Mouse (Mus musculus) right cerebral cortex, postnatal 14 days (tissue): ENCODE measurements around the gene Ctnnd2.

Source experiments
- DNase-seq: peaks from one replicate; pipeline ENCODE4 v3.0.0; 2022

Ctnnd2 gene

GRCm38 (mm10) chr15:30268822-30269221 lies 96.4 kb downstream of the Ctnnd2 start:
- DNase-seq, result no peak

GRCm38 (mm10) chr15:30271141-30271572 lies 98.8 kb downstream of the Ctnnd2 start:
- no peak for DNase-seq

GRCm38 (mm10) chr15:30272326-30272725 lies 99.9 kb downstream of the Ctnnd2 start:
- no peak for DNase-seq

GRCm38 (mm10) chr15:30275721-30276120 lies 103.3 kb downstream of the Ctnnd2 start:
- no peak for DNase-seq

GRCm38 (mm10) chr15:30276691-30277090 lies 104.3 kb downstream of the Ctnnd2 start:
- no peak for DNase-seq

DNA sequence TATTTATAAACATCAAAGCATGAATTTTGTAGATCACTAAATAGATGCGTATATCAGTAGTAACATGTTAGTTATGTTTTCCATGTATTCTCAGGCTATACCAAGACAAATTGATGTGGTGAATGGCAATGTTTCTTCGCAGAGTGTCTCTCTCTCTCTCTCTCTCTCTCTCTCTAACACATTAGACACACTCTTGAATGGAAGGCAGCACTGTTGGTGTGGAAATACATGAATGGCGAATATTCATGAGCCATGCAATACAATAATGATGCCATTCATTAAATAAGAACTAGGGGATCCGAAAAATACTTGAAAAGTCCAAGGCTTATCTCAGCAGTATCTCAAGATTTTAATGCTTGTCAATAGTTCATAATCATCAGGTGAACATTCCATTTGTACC lies 106.2 kb downstream of the Ctnnd2 start:
- DNase-seq, result no peak

DNA sequence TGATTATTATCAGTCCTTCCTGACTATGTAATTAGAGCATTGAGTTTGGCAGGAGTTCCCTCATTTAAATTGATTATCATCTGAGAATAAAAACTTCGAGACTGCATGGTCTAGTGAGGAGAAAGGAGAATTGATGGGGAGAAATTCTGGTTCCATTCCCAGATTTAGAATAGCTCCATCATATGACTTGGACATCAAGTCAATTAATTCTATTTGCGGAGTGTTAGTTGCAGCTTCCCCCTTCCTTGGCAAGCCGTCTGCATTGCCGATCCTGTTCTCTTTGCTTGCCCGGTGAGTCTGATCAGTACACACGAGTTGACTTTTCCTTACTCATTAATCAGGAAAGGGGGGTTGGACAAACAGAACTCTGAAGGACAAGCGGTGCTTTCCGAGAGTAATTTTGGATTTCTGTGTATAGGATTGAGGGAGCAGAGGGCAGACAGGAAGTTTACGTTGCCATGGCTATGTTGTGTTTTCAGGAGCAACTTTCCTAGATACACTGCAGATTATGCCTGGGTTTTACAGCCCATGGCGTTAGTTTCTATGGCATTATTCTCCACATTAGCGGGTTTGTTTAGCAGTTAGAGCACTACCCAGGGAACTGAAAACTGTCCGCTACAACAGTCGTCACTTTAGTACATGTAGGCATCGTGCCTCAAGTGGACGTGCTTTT lies 113.3 kb downstream of the Ctnnd2 start:
- DNase-seq, result no peak

DNA sequence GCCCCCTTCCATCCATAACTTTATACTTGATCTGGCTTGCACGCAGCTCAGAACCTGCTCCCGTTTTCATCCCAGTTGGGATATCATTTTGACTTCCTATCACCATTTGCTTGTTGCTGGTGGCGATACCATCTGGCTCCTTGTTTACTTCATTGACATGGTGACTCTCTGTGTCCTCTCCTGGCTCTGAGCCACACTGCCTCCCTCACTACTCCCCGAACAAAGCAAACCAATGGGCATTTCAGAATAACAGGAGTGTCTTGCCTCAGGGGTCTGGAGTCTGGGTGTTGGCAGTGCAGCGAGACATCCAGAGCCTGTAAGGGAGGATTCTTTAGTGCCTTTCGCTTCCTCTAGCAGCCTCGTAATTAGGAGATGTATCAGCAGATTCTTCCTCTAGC lies 113.9 kb downstream of the Ctnnd2 start:
- DNase-seq, result no peak

- DNase-seq, result no peak
These were observed 130.4 kb downstream of the Ctnnd2 start for GRCm38 (mm10) chr15:30302824-30303223.

DNA sequence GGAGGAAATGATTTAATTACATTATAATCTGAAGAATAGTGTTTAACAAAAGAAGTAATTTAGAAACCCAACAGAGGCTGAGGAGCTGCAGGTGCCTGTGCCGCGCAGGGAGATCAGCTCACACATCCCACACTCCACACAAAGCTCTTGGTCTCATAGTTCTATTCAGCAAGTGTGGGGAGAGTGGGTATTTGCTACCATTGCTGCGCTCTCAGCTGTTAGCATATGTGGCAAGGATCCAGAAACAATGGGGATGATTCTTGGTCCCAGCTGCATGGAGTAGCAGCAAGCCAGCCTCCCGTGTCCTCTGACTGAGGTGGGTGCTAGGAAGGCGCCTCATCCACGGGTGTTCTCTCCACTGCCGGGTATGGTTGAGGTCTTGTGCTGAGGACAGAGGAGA lies 134.0 kb downstream of the Ctnnd2 start:
- DNase-seq, result no peak

DNA sequence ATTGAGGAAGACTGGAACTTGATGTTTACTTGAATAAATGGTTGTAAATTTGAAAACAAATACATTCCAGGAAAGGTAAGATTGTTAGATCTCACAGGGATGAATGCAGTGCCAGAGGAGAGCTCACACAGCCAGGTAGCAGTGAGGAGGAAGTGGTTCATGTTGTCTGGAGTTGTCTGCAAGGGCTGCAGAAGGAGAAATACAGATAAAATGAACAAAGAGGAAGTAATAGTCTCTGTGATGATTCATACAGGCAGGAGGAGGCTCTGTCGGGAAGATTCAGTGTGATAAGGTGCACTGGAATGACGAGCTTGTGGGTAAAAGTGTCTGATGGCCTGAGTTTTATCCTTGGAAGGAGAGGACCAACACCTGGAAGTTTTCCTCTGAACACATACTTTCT lies 150.2 kb downstream of the Ctnnd2 start:
- DNase-seq, result no peak

GRCm38 (mm10) chr15:30333336-30334310 lies 161.2 kb downstream of the Ctnnd2 start:
- no peak for DNase-seq

GRCm38 (mm10) chr15:30338585-30339197 lies 166.3 kb downstream of the Ctnnd2 start:
- DNase-seq, result no peak

DNA sequence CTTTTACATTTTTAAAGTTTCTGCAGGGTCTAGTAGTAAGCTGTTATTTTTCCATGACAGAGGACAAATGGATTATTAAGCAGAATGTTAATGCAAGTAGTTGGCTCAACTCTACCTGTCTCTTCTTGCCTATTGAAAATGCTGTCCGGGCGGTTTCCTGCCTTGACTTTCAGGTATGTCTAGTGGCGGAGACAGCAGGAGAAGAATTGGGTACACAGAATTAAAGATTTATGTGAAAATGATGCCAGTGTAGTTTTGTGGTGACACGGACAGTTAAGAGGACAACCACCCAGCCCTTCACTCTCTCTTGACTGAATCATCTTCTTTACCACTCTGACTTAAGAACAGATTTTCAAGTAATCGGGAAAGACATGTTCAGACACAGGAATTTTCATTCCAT lies 173.4 kb downstream of the Ctnnd2 start:
- no peak for DNase-seq

DNA sequence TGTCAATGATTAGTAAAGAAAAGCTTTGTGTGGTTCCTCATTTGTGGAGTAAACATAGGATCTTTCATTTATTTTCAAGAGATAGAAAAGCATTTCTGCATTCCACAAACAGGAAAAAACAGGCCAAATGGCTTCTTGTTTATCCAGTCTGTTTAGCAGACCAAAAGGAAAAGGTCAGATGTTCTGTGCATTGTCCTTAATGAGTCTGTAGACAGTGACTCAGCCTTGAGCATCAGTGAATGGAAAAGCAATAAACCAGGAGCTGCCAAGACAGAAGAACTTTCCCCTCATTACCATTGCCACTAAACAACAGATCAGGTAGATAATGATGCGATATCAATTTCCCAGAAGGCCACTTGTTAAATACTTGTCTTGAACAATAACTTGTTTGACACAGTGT lies 192.1 kb downstream of the Ctnnd2 start:
- DNase-seq, result no peak

DNA sequence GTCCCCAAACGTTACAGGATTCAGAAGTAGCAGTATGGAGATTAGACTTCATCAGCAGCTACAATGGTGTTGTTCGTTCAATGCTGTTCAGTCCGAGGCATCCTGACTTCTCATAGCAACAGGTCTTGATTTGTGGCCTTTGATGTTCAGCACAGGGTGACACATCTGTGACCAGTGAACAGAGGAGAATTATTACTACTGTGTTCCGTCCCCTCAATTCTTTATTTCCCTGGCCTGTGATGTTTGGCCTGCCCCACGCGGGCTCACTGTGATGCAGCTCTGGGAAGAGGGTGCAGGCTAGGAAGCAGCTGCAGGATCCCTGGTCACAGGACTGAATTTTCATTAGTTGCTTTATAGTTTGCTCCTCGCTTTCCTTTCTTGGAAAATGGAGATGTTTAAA lies 197.6 kb downstream of the Ctnnd2 start:
- DNase-seq, result no peak

GRCm38 (mm10) chr15:30371151-30371550 lies 198.8 kb downstream of the Ctnnd2 start:
- no peak for DNase-seq

DNA sequence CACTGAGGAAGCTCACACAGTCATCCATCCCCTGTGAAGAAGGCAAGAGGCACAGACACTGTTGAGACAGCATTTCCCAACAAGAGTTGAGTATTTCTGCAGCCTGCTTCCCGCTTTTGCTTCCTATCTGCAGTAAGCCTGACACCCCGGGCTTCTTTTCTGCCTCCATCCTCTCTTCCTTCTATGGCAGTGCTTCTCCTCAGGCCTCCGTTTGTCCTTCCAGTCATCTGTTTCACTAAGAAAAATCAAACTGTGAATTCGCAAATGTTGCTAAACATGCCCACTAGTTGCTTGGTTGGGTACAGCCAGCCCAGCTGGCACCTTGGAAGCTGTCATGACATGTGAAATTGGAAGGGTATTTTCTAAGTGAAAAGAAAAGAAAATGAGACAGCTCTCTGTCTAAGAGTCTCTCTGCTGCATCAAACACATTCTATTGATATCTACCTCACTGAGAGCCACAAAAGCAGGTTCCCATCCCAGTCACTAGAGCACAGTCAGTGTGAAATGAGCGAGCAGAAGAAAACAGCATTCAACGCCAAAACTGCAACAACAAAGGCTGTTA lies 201.3 kb downstream of the Ctnnd2 start:
- DNase-seq, result no peak

- DNase-seq, result no peak
These were observed 202.5 kb downstream of the Ctnnd2 start for GRCm38 (mm10) chr15:30374907-30375306.

DNA sequence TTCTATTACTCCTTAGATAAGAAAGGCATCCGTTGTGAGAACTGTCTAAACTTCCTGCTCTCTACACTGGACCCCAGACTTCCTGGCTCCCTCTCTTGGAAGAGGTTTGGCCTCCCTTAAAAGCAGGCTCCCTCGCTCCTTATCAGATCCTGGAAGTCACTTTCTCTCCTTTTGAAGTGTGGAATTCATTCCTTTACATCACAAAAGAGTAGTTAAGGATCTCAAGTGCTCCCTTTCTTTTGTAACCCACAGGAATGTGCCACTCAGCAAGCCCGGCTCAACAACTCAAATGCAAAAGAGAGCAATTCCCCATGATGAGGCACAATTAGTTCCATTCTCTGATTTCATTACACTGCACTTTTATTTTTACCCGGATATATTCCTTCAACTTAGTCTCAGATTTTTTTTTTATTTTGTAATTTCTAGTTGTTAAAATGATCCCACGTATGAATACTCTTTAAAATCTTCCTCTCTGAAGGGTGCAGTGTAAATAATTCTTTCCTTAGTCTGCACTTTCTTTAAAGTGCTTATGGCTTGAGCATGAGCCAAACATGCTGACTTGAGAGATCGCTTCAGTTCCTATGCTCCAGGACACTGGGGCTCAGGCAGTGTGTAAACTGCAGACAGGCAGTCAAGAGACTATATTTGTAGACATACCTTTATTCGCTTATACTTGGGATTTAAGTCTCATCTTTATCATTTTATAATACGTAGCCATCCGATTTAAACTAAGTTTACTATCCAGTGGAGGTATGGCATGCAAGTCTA lies 210.9 kb downstream of the Ctnnd2 start:
- no peak for DNase-seq

GRCm38 (mm10) chr15:30384386-30384785 lies 212.0 kb downstream of the Ctnnd2 start:
- DNase-seq, result no peak

DNA sequence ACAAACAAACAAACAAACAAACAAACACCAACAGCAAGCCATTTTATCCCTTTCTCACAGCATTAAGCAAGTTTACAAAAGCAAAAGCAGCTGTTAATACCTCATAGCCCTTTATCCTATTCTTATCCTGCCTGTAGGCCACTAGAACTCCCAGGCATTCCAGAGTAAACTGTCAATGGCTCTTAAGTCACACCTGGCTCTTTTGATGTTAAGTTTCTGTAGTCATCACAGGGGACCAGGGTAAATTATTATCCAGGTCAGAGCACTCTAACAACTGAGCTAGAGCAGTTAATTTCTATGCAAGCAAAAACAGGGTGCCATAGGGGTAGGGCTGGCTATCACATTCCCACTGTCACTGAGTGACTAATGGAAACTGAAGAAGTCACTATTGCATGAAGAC lies 214.1 kb downstream of the Ctnnd2 start:
- no peak for DNase-seq

GRCm38 (mm10) chr15:30387244-30387643 lies 214.9 kb downstream of the Ctnnd2 start:
- no peak for DNase-seq
